Mouse (Mus musculus): ENCODE results near the gene Smarcad1. TPM values are rescaled to one million over a fixed set of nuclear protein-coding genes. Genes with fewer than 3 reads are reported as not detected.

Smarcad1 gene
- polyA plus RNA-seq (2012), result 10.1 and 12.9 TPM in 2 replicates

DNA sequence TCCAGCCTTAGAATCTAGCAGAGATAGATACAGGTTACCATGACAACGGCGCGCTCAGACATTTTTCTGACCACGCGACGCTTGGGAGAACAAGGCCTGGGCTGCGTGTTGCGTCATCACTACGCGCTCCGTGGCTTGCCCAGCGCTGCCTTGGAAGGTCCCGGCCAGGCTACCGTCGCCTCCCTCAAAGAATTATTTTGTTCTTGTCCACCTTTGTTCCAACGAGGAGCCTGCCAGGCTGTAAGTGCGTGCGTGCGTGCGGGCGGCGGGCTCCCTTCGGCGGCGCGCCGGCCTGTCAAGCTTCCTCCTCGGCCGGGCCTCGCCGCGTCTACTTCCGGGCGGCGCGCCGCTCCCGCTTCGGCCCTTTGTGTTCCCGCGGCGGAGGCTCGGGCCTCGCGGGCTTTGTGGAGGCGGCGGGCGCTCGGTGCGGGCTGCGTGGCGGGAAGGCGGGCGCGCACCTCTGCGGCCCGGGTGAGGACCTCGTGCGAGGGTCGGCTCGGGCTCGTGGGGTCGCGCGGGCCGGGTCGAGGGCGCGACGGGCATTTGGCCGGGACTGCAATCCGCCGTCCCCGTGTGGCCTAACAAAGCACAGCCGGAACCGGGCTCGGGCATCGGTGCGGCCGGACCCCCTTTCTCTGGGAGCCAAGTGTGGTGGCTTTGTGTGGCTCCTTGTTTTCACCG lies at the start of gene Smarcad1:
Gene Smarcad1 (plus strand): TSS at position 93 of the 681 bp plus-strand sequence.
- no peak for TF ChIP-seq GATA1 (IDR thresholded peaks at IDR 0.05; ENCODE audit: low read length)

GRCm38 (mm10) chr6:64996824-64997421 lies 45.5 kb upstream of the Smarcad1 start:
- no peak for TF ChIP-seq GATA1 (IDR thresholded peaks at IDR 0.05; ENCODE audit: low read length)

GRCm38 (mm10) chr6:64997805-64998204 lies 44.6 kb upstream of the Smarcad1 start:
- TF ChIP-seq GATA1 (IDR thresholded peaks at IDR 0.05; ENCODE audit: low read length), result no peak

DNA sequence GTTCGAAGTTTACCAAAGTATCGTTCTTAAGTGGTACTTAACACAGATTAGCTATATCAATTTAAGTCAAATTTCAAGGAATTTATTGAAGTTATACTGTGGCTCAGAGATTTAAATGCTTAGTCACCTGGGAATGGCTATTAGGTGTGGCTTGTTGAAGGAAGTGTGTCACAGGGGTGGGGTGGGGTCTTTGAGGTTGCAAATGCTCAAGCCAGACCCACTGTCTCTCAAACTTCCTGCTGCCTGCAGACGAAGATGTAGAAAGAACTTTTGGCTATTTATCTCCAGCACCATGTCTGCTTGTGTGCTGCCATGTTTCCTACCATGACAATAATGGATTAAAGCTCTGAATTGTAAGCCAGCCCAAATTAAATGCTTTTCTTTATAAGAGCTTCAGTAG lies 40.2 kb upstream of the Smarcad1 start:
- no peak for TF ChIP-seq GATA1 (IDR thresholded peaks at IDR 0.05; ENCODE audit: low read length)

DNA sequence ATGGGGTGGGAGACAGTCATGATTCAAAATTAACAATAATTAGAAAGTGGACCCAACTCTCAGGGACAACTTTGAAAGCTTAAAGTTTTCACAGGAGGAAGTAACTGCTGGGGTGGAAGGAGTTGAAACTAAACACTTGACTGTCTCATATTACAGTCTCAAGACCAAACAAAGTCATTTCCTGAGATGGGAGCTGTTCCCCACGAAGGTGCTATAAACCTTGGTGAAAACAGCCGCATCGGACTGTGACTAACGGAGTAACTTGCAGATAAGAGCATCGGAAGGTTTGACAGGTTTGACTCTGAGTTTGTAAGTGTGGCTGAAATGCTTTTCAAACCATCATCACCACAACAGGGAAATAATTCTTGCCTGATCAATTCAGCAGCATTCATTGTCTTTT lies 33.5 kb upstream of the Smarcad1 start:
- TF ChIP-seq GATA1 (IDR thresholded peaks at IDR 0.05; ENCODE audit: low read length), result no peak

GRCm38 (mm10) chr6:65011444-65011990 lies 30.9 kb upstream of the Smarcad1 start:
- no peak for TF ChIP-seq GATA1 (IDR thresholded peaks at IDR 0.05; ENCODE audit: low read length)

DNA sequence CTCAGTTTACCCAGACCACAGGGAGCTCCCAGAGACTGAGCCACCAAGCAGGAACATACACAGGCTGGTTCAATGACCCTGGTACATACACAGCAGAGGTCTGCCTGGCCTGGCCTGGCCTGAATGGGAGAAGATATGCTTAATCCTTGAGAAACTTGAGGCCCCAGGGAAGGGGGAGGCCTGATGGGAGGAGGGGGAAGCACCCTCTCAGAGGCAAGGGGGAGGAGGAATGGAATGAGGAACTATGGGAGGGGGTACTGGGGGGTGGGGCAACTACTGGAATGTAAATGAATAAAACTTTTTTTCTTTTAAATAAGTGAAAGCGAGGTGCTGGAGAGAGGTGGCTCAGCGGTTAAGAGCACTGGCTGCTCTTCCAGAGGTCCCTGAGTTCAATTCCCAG lies 30.2 kb upstream of the Smarcad1 start:
- no peak for TF ChIP-seq GATA1 (IDR thresholded peaks at IDR 0.05; ENCODE audit: low read length)

DNA sequence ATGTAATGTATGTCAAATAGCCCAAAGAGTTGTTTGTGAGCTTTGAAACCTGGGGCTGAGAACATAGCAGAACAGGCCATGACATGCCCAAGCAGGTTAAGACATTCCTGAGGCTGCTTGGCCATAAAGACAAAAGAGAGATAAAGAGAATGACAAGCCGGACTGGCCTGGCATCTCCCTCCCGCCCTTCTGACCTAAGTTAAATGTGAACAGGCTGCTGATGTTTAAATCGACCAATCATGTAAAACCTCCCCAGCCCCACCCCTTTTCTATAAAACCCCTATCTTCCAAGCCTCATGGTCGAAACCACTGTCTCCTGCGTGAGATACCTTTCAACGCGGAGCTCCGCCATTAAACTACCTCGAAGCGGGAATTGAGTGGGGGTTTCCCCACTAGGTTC lies 24.8 kb upstream of the Smarcad1 start:
- no peak for TF ChIP-seq GATA1 (IDR thresholded peaks at IDR 0.05; ENCODE audit: low read length)

DNA sequence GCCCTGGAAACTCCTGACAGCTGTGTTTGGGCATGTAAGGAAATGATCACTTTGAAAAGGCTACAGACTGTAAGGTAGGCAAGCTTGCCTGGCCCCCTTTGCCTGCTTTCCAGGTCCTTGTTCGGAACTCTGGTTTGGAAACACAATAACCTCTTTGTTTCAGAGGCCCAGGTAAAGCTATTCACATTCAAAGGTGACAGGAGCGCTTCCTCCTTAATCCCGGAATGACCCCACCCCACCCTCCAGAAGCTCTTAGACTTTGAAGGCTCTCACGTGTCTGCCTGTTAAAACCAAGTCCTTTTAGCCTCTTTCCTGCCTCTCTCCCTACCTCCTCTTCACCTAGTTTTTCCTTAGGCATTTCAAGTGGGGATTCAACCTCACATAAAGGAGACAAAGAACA lies 20.5 kb upstream of the Smarcad1 start:
- TF ChIP-seq GATA1 (IDR thresholded peaks at IDR 0.05; ENCODE audit: low read length), result no peak

- no peak for TF ChIP-seq GATA1 (IDR thresholded peaks at IDR 0.05; ENCODE audit: low read length)
Measured at GRCm38 (mm10) chr6:65023053-65023452, 19.3 kb upstream of the Smarcad1 start.

DNA sequence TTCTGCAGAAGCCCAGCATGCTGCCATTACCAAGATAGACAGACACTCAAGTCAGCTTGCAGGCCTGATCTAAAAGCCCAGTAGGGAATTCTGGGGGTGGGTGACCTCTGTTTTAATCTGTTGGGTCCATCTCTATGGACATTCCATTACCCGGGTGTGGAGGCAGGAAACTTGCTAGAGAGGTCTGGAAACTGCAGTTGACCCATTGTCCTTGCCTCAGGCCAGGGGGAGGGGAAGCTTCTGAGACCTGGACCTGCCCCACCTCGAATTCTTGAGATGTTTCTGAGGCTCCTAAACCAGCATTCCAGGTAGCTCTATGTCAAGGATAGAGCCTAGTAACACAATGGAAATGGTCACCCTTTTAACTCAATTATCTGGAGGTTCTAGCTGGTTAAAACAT lies 17.7 kb upstream of the Smarcad1 start:
- TF ChIP-seq GATA1 (IDR thresholded peaks at IDR 0.05; ENCODE audit: low read length), result no peak

DNA sequence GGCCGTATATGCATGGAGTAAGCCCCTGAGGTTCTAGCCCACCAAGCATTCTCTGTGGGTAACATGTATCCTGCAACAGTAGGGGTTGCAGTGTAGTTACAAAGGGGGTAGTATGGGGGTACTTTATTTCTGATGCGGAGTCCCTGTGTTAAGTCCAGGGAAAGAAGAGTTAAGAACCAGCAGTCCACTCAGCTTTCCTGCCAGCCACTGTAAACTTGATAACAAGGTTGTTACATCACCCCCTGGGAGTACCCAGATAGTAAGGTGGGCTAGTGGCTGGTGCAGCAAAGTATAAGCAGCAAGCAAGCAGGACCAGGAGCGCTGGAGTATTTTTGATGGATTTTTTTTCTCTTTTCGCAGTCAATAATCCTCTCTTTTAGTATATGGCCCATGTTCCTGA lies 17.3 kb upstream of the Smarcad1 start:
- TF ChIP-seq GATA1 (IDR thresholded peaks at IDR 0.05; ENCODE audit: low read length), result no peak

- no peak for TF ChIP-seq GATA1 (IDR thresholded peaks at IDR 0.05; ENCODE audit: low read length)
Measured at GRCm38 (mm10) chr6:65034661-65035060, 7.7 kb upstream of the Smarcad1 start.

- no peak for TF ChIP-seq GATA1 (IDR thresholded peaks at IDR 0.05; ENCODE audit: low read length)
Measured at GRCm38 (mm10) chr6:65035469-65035868, 6.9 kb upstream of the Smarcad1 start.

- TF ChIP-seq GATA1 (IDR thresholded peaks at IDR 0.05; ENCODE audit: low read length), result no peak
Measured at GRCm38 (mm10) chr6:65041932-65042331, 451 bp upstream of the Smarcad1 start.

GRCm38 (mm10) chr6:65043241-65043640 lies 858 bp downstream of the Smarcad1 start:
- no peak for TF ChIP-seq GATA1 (IDR thresholded peaks at IDR 0.05; ENCODE audit: low read length)

DNA sequence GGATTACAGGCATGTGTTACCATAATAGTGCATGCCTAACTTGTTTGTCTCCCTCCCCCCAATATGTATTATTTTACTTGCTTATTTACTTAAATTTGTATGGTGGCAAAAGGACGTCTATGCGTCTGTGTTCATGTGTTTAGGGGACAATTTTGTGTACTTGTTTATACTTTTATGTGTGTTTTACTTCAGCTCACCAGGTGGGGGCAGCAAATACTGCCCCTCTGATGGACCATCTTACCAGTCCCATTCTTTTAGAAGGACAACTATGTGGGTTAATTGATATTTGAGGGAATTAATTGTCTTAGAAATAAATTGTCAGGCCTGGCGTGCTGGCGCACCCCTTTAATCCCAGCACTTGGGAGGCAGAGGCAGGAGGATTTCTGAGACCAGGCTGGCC lies 6.7 kb downstream of the Smarcad1 start:
- TF ChIP-seq GATA1 (IDR thresholded peaks at IDR 0.05; ENCODE audit: low read length), result no peak
